Mouse (Mus musculus): ENCODE measurements around the gene Med12. TPM values are rescaled to one million over a fixed set of nuclear protein-coding genes. Genes with fewer than 3 reads are reported as not detected.
A peak's percentile ranks its signal among the peaks of the same experiment; 100 is the strongest.

The Med12 gene
- 25.9 and 29.2 TPM in 2 replicates for polyA plus RNA-seq (2014; fragmentation: Nextera tagmentation; extraction: Ambion mirVana)

- H3K4me1 ChIP-seq (ENCODE audit: control insufficient read depth in 2 of 2, insufficient read depth in 2 of 2, low read length in 2 of 2), result peaks cover 0 to 4% of the 10 kb centered on the region in 2 experiments; a peak in 1 of 4 replicates
- H3K9me3 ChIP-seq (ENCODE audit: control insufficient read depth, low read length), result no peaks in the 10 kb centered on the region
- H3K27ac ChIP-seq (replicated peaks in 1 of 2; ENCODE audit: control insufficient read depth in 1 of 2, insufficient read depth in 1 of 2, low read depth in 2 of 2, low read length in 2 of 2), result peak within 1 kb of the TSS; percentile 59 to 61
- H3K9ac ChIP-seq (ENCODE audit: low read length), result peak within 1 kb of the TSS; percentile 77
- no peaks in the 10 kb centered on the region for H3K27me3 ChIP-seq (ENCODE audit: control insufficient read depth, insufficient read depth, low read length)
- H3K4me3 ChIP-seq (ENCODE audit: control insufficient read depth in 1 of 2, insufficient read depth in 1 of 2, low read depth in 1 of 2, low read length in 2 of 2), result peak within 1 kb of the TSS; percentile 48 to 67
- 17% methylated on average over 54 of the region's 54 CpGs for WGBS
- peak within 1 kb of the TSS; percentile 63 for H3K4me2 ChIP-seq (ENCODE audit: low read length)
- H3K36me3 ChIP-seq (ENCODE audit: control insufficient read depth, insufficient read depth, low read length), result peaks cover 34% of the 10 kb centered on the region
- peak; percentile 95 for ATAC-seq (ENCODE audit: insufficient number of reproducible peaks, insufficient read depth, low FRiP score, low read depth)
Measured at GRCm38 (mm10) chrX:101273875-101274738, at the start of gene Med12. Gene Med12 (plus strand): TSS chrX:101274030.

GRCm38 (mm10) chrX:101245011-101245410, 28.8 kb upstream of the Med12 start:
- H3K4me1 ChIP-seq (ENCODE audit: control insufficient read depth in 2 of 2, insufficient read depth in 2 of 2, low read length in 2 of 2), result no peaks in the 10 kb centered on the region
- H3K9ac ChIP-seq (ENCODE audit: low read length), result no peak overlapping the region
- no peaks in the 10 kb centered on the region for H3K9me3 ChIP-seq (ENCODE audit: control insufficient read depth, low read length)
- no peaks in the 10 kb centered on the region for H3K36me3 ChIP-seq (ENCODE audit: control insufficient read depth, insufficient read depth, low read length)
- no peaks in the 10 kb centered on the region for H3K27me3 ChIP-seq (ENCODE audit: control insufficient read depth, insufficient read depth, low read length)
- WGBS, result 10% methylated on average over 1 of the region's 1 CpGs
- no peak overlapping the region for H3K4me3 ChIP-seq (ENCODE audit: control insufficient read depth in 1 of 2, insufficient read depth in 1 of 2, low read depth in 1 of 2, low read length in 2 of 2)
- no peak overlapping the region for H3K4me2 ChIP-seq (ENCODE audit: low read length)
- H3K27ac ChIP-seq (replicated peaks in 1 of 2; ENCODE audit: control insufficient read depth in 1 of 2, insufficient read depth in 1 of 2, low read depth in 2 of 2, low read length in 2 of 2), result no peak overlapping the region
- ATAC-seq (ENCODE audit: insufficient number of reproducible peaks, insufficient read depth, low FRiP score, low read depth), result no peak

- Histone ChIP-seq H3K27ac (replicated peaks in 1 of 2; ENCODE audit: control insufficient read depth in 1 of 2, insufficient read depth in 1 of 2, low read depth in 2 of 2, low read length in 2 of 2) (peak within 1 kb of the TSS; percentile 48 to 68), H3K4me2 (ENCODE audit: low read length) (peak within 1 kb of the TSS; percentile 76), H3K27me3 (ENCODE audit: control insufficient read depth, insufficient read depth, low read length) (no peaks in the 10 kb centered on the region), H3K36me3 (ENCODE audit: control insufficient read depth, insufficient read depth, low read length) (peaks cover 13% of the 10 kb centered on the region; the same call in 1 of the 2 replicates), H3K9ac (ENCODE audit: low read length) (peak within 1 kb of the TSS; percentile 75), H3K9me3 (ENCODE audit: control insufficient read depth, low read length) (no peaks in the 10 kb centered on the region), H3K4me1 (ENCODE audit: control insufficient read depth in 2 of 2, insufficient read depth in 2 of 2, low read length in 2 of 2) (peaks cover 0 to 4% of the 10 kb centered on the region in 2 experiments; a peak in 1 of 4 replicates), H3K4me3 (ENCODE audit: control insufficient read depth in 1 of 2, insufficient read depth in 1 of 2, low read depth in 1 of 2, low read length in 2 of 2) (peak within 1 kb of the TSS; percentile 56 to 63)
- 13% methylated on average over 47 of the region's 47 CpGs for WGBS
- peak; percentile 89 for ATAC-seq (ENCODE audit: insufficient number of reproducible peaks, insufficient read depth, low FRiP score, low read depth)
Measured at GRCm38 (mm10) chrX:101253952-101254729, 19.7 kb upstream of the Med12 start, which contains the start of gene Foxo4. Gene Foxo4 (plus strand): TSS chrX:101254528.

GRCm38 (mm10) chrX:101254740-101255139, 19.1 kb upstream of the Med12 start:
- no peak; the same call in 1 of the 2 replicates for ATAC-seq (ENCODE audit: insufficient number of reproducible peaks, insufficient read depth, low FRiP score, low read depth)
- H3K4me2 ChIP-seq (ENCODE audit: low read length), result peak overlapping the region; percentile 76
- 16% methylated on average over 26 of the region's 26 CpGs for WGBS

GRCm38 (mm10) chrX:101256603-101257002, 17.2 kb upstream of the Med12 start:
- H3K4me2 ChIP-seq (ENCODE audit: low read length), result peak overlapping the region; percentile 76; the same call in 1 of the 2 replicates
- peaks cover 9 to 12% of the 10 kb centered on the region in 2 experiments; a peak in 2 of 4 replicates for H3K4me1 ChIP-seq (ENCODE audit: control insufficient read depth in 2 of 2, insufficient read depth in 2 of 2, low read length in 2 of 2)
- H3K27me3 ChIP-seq (ENCODE audit: control insufficient read depth, insufficient read depth, low read length), result no peaks in the 10 kb centered on the region
- WGBS, result 78% methylated on average over 13 of the region's 13 CpGs
- H3K27ac ChIP-seq (replicated peaks in 1 of 2; ENCODE audit: control insufficient read depth in 1 of 2, insufficient read depth in 1 of 2, low read depth in 2 of 2, low read length in 2 of 2), result no peak overlapping the region
- H3K36me3 ChIP-seq (ENCODE audit: control insufficient read depth, insufficient read depth, low read length), result peaks cover 13% of the 10 kb centered on the region; the same call in 1 of the 2 replicates
- H3K9me3 ChIP-seq (ENCODE audit: control insufficient read depth, low read length), result no peaks in the 10 kb centered on the region
- ATAC-seq (ENCODE audit: insufficient number of reproducible peaks, insufficient read depth, low FRiP score, low read depth), result no peak
- no peak overlapping the region for H3K4me3 ChIP-seq (ENCODE audit: control insufficient read depth in 1 of 2, insufficient read depth in 1 of 2, low read depth in 1 of 2, low read length in 2 of 2)
- H3K9ac ChIP-seq (ENCODE audit: low read length), result no peak overlapping the region

More at GRCm38 (mm10) chrX:101254740-101255139, 19.1 kb upstream of the Med12 start:
- Histone ChIP-seq H3K9ac (ENCODE audit: low read length) (peak overlapping the region; percentile 75), H3K27me3 (ENCODE audit: control insufficient read depth, insufficient read depth, low read length) (no peaks in the 10 kb centered on the region), H3K4me1 (ENCODE audit: control insufficient read depth in 2 of 2, insufficient read depth in 2 of 2, low read length in 2 of 2) (peaks cover 0 to 4% of the 10 kb centered on the region in 2 experiments; a peak in 1 of 4 replicates), H3K36me3 (ENCODE audit: control insufficient read depth, insufficient read depth, low read length) (peaks cover 13% of the 10 kb centered on the region; the same call in 1 of the 2 replicates), H3K9me3 (ENCODE audit: control insufficient read depth, low read length) (no peaks in the 10 kb centered on the region), H3K4me3 (ENCODE audit: control insufficient read depth in 1 of 2, insufficient read depth in 1 of 2, low read depth in 1 of 2, low read length in 2 of 2) (peak overlapping the region; percentile 56 to 63), H3K27ac (replicated peaks in 1 of 2; ENCODE audit: control insufficient read depth in 1 of 2, insufficient read depth in 1 of 2, low read depth in 2 of 2, low read length in 2 of 2) (peak overlapping the region; percentile 48 to 68)

GRCm38 (mm10) chrX:101260441-101261325, 13.1 kb upstream of the Med12 start:
- Histone ChIP-seq H3K4me2 (ENCODE audit: low read length) (peak overlapping the region; percentile 8; the same call in 1 of the 2 replicates), H3K27me3 (ENCODE audit: control insufficient read depth, insufficient read depth, low read length) (no peaks in the 10 kb centered on the region), H3K9me3 (ENCODE audit: control insufficient read depth, low read length) (no peaks in the 10 kb centered on the region), H3K4me1 (ENCODE audit: control insufficient read depth in 2 of 2, insufficient read depth in 2 of 2, low read length in 2 of 2) (peaks cover 9 to 10% of the 10 kb centered on the region in 2 experiments; a peak in 2 of 4 replicates), H3K36me3 (ENCODE audit: control insufficient read depth, insufficient read depth, low read length) (peaks cover 13% of the 10 kb centered on the region; the same call in 1 of the 2 replicates), H3K4me3 (ENCODE audit: control insufficient read depth in 1 of 2, insufficient read depth in 1 of 2, low read depth in 1 of 2, low read length in 2 of 2) (no peak overlapping the region), H3K9ac (ENCODE audit: low read length) (no peak overlapping the region), H3K27ac (replicated peaks in 1 of 2; ENCODE audit: control insufficient read depth in 1 of 2, insufficient read depth in 1 of 2, low read depth in 2 of 2, low read length in 2 of 2) (peak overlapping the region; percentile 45 to 64)
- ATAC-seq (ENCODE audit: insufficient number of reproducible peaks, insufficient read depth, low FRiP score, low read depth), result peak; percentile 51
- 25% methylated on average over 8 of the region's 13 CpGs for WGBS

All from heart, embryonic 14.5 days (tissue).